Mouse (Mus musculus) brain, embryonic 14.5 days (tissue): ENCODE measurements around the gene Ubap1.

Experiments used
- CTCF ChIP-seq: fragments of 200-500 bp; IDR thresholded peaks from 2 replicates; pipeline ENCODE4 v1.5.1; 2012; ENCODE audit warnings: inconsistent platforms, mild to moderate bottlenecking, moderate library complexity, borderline replicate concordance; ENCODE audit not compliant: insufficient read depth, insufficient read length; ENCODE audit errors: extremely low read depth
- POLR2A ChIP-seq: fragments of 200-500 bp; IDR thresholded peaks from 2 replicates; pipeline ENCODE4 v1.6.1; 2012; ENCODE audit warnings: mild to moderate bottlenecking, inconsistent platforms, borderline replicate concordance; ENCODE audit not compliant: poor library complexity, insufficient read depth, insufficient read length, severe bottlenecking; ENCODE audit errors: extremely low read depth

- TF ChIP-seq POLR2A (no peak), CTCF (no peak)
These were observed 399 bp downstream of the Ubap1 start for GRCm38 (mm10) chr4:41349199-41349591.
